Comparison of ENCODE assay signal across 12 mouse cellular contexts in the genomic region with DNA sequence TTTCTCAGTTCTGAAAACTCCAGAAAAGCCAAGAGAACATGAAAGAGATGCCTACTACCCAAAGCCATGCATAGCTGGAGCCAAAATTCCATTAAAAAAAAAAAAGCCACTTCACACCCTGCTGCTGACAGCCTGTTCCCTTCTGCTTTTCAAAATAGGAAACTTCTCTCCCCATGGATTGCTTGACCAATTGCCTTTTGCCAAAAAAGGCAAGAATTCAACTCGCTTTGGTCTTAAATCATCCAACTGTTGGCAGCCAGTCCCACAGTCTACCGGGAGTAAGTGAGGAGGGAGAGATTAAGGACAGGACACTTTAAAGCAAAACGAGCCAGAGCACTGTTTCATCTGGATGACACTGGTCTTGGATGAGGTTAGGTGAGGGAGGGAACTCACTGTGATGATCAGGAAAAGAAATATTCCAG.
DNase-seq lines count a peak whose midpoint lies in the region; ATAC-seq lines count a peak whose summit lies in the region.
"Had no signal": no experiment of that assay in that cellular context is flagged by ENCODE, and none has a peak within 500 bp of the region (broad histone marks: within the 10 kb centered on the region; RNA-seq: fewer than 3 reads in every experiment).

No protein-coding gene starts in this region.

- H3K27ac ChIP-seq in hindbrain, embryonic 11.5 days (ENCODE audit: low read depth, low read length) = no peak overlapping the region
- H3K27ac ChIP-seq in forebrain, embryonic 10.5 days = no peak overlapping the region
- H3K27ac ChIP-seq: macrophage had no signal

- H3K9me3 ChIP-seq in hindbrain, embryonic 11.5 days (ENCODE audit: control insufficient read depth, low read length) = no peaks in the 10 kb centered on the region
- H3K9me3 ChIP-seq in forebrain, embryonic 10.5 days = peaks cover 5% of the 10 kb centered on the region; the same call in 1 of the 2 replicates
- H3K9me3 ChIP-seq: neural tube, embryonic 13.5 days had no signal

- WGBS in hindbrain, embryonic 11.5 days = 68% methylated on average over 3 of the region's 3 CpGs
- 76% methylated on average over 3 of the region's 3 CpGs for WGBS in forebrain, embryonic 10.5 days

- intact Hi-C loops in gastrocnemius, postnatal 14 days (cut with DNase I; ENCODE audit: low total_unique reads) = no loop called here

- H3K36me3 ChIP-seq in hindbrain, embryonic 11.5 days (ENCODE audit: control insufficient read depth, insufficient read depth, low read length) = no peaks in the 10 kb centered on the region
- no peaks in the 10 kb centered on the region for H3K36me3 ChIP-seq in forebrain, embryonic 10.5 days (replicated peaks)
- H3K36me3 ChIP-seq: neural tube, embryonic 13.5 days had no signal

- H3K4me2 ChIP-seq in hindbrain, embryonic 11.5 days (replicated peaks; ENCODE audit: low read depth, low read length) = no peak overlapping the region
- H3K4me2 ChIP-seq: neural tube, embryonic 13.5 days had no signal

- ATAC-seq in hindbrain, embryonic 11.5 days (ENCODE audit: low FRiP score) = no peak

- no peak overlapping the region for H3K9ac ChIP-seq in hindbrain, embryonic 11.5 days (ENCODE audit: low read depth, low read length)
- H3K9ac ChIP-seq: neural tube, embryonic 13.5 days had no signal

- H3K4me3 ChIP-seq in hindbrain, embryonic 11.5 days (ENCODE audit: low read depth, low read length) = no peak overlapping the region
- no peak overlapping the region for H3K4me3 ChIP-seq in forebrain, embryonic 10.5 days
- H3K4me3 ChIP-seq: neural tube, embryonic 13.5 days had no signal

- no peaks in the 10 kb centered on the region for H3K27me3 ChIP-seq in hindbrain, embryonic 11.5 days (ENCODE audit: control insufficient read depth, insufficient read depth, low read length)
- H3K27me3 ChIP-seq in forebrain, embryonic 10.5 days (ENCODE audit: poor library complexity, severe bottlenecking) = no peaks in the 10 kb centered on the region
- H3K27me3 ChIP-seq: neural tube, embryonic 13.5 days had no signal

- peak; percentile 16 for DNase-seq in urinary bladder, postnatal 25 days (ENCODE audit: low spot score)
- no peak for DNase-seq in urinary bladder, postnatal 10 days (ENCODE audit: low spot score)
- peak; percentile 58 for DNase-seq in gastrocnemius, postnatal 14 days
- peak; percentile 9 to 29 for DNase-seq in kidney, postnatal 36 days
- peak; percentile 11 to 57 for DNase-seq in urinary bladder, postnatal 36 days (ENCODE audit: low spot score in 2 of 2)
- no peak for DNase-seq in hindbrain, embryonic 11.5 days (ENCODE audit: low spot score)
- no peak for DNase-seq in forebrain, embryonic 10.5 days (ENCODE audit: extremely low spot score, low spot score)
- no peak for DNase-seq in retina, postnatal 1 day
- DNase-seq: cerebellum, adult 9-10 months; thymus, postnatal 36 days had no signal

- no peaks in the 10 kb centered on the region for H3K4me1 ChIP-seq in hindbrain, embryonic 11.5 days (replicated peaks; ENCODE audit: control insufficient read depth, insufficient read depth, low read length)
- peaks cover 13% of the 10 kb centered on the region for H3K4me1 ChIP-seq in forebrain, embryonic 10.5 days

Comparison
In these comparisons a context has a peak if more than half of its experiments do, and no peak if none do; other contexts are left out.
1. DNase-seq: peak in urinary bladder, postnatal 25 days (single experiment), gastrocnemius, postnatal 14 days (single experiment), kidney, postnatal 36 days (2 of 2) and urinary bladder, postnatal 36 days (2 of 2); none in urinary bladder, postnatal 10 days (single experiment), hindbrain, embryonic 11.5 days (single experiment), forebrain, embryonic 10.5 days (single experiment) and retina, postnatal 1 day (single experiment).